Mouse (Mus musculus): ENCODE data around the gene Prkag2. TPM values are rescaled to one million over a fixed set of nuclear protein-coding genes. Genes with fewer than 3 reads are reported as not detected.

Prkag2 gene
- polyA plus RNA-seq, 1 experiment from 2014 or later, result 125 TPM

GRCm38 (mm10) chr5:25064270-25065232, 35.9 kb downstream of the Prkag2 start:
- Histone ChIP-seq H3K27ac (ENCODE audit: low read length) (no peak overlapping the region), H3K36me3 (ENCODE audit: control insufficient read depth, insufficient read depth) (no peaks in the 10 kb centered on the region), H3K27me3 (ENCODE audit: control insufficient read depth, insufficient read depth, low read length) (0 out of 2 replicates have a peak, but pooled peaks cover 2% of the 10 kb centered on the region), H3K4me1 (ENCODE audit: control insufficient read depth, insufficient read depth, low read length) (peaks cover 32% of the 10 kb centered on the region), H3K4me2 (ENCODE audit: low read depth, low read length) (no peak overlapping the region), H3K9ac (ENCODE audit: low read length) (no peak overlapping the region), H3K9me3 (replicated peaks; ENCODE audit: control insufficient read depth, low read length) (no peaks in the 10 kb centered on the region), H3K4me3 (ENCODE audit: low read length) (no peak overlapping the region)
- WGBS, result 59% methylated on average over 8 of the region's 8 CpGs
- no peak for ATAC-seq (replicated peaks; ENCODE audit: extremely low read depth, insufficient read depth, low FRiP score)

DNA sequence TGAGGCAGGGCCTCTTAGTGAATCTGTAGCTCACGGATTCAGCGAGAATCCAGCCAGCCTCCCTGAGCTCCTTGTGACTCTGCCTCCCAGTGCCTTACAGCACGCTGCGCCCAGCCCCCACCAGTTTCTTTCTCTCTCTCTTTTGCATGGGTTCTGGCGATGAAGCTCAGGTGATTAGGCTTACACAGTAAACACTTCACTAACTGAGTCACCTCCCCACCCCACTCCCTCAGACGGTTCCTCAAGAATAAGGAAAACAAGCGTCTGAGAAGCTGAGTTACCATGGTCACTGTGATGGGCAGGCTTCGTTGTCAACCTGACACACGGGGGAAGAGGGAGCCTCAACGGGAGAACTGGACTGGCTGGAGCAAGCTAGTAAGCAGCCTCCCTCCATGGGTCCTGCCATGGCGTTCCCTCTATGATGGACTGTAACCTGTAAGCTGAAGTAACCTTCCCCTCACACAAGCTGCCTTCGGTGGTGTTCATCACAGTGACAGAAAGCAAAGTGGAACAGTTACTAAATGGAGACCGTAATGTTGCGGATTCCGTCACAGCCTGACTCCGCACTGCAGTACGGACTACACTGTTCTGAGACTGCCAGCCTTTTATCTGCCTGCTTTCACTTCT, 37.8 kb downstream of the Prkag2 start:
- Histone ChIP-seq H3K36me3 (ENCODE audit: control insufficient read depth, insufficient read depth) (no peaks in the 10 kb centered on the region), H3K9me3 (replicated peaks; ENCODE audit: control insufficient read depth, low read length) (no peaks in the 10 kb centered on the region), H3K4me3 (ENCODE audit: low read length) (no peak overlapping the region), H3K27ac (ENCODE audit: low read length) (no peak overlapping the region), H3K4me2 (ENCODE audit: low read depth, low read length) (no peak overlapping the region), H3K4me1 (ENCODE audit: control insufficient read depth, insufficient read depth, low read length) (peaks cover 31% of the 10 kb centered on the region), H3K27me3 (ENCODE audit: control insufficient read depth, insufficient read depth, low read length) (0 out of 2 replicates have a peak, but pooled peaks cover 2% of the 10 kb centered on the region), H3K9ac (ENCODE audit: low read length) (no peak overlapping the region)
- no peak for ATAC-seq (replicated peaks; ENCODE audit: extremely low read depth, insufficient read depth, low FRiP score)
- 53% methylated on average over 17 of the region's 17 CpGs for WGBS

- H3K27me3 ChIP-seq (ENCODE audit: control insufficient read depth, insufficient read depth, low read length), result 0 out of 2 replicates have a peak, but pooled peaks cover 2% of the 10 kb centered on the region
- ATAC-seq (replicated peaks; ENCODE audit: extremely low read depth, insufficient read depth, low FRiP score), result peak; percentile 17; the same call in 1 of the 2 replicates
- no peak overlapping the region for H3K4me3 ChIP-seq (ENCODE audit: low read length)
- H3K36me3 ChIP-seq (ENCODE audit: control insufficient read depth, insufficient read depth), result no peaks in the 10 kb centered on the region
- H3K9ac ChIP-seq (ENCODE audit: low read length), result no peak overlapping the region; the same call in 1 of the 2 replicates
- no peak overlapping the region for H3K4me2 ChIP-seq (ENCODE audit: low read depth, low read length)
- H3K9me3 ChIP-seq (replicated peaks; ENCODE audit: control insufficient read depth, low read length), result no peaks in the 10 kb centered on the region
- WGBS, result 33% methylated on average over 21 of the region's 21 CpGs
- 0 out of 2 replicates have a peak overlapping the region, but pooled peaks have one; percentile 14 for H3K27ac ChIP-seq (ENCODE audit: low read length)
- H3K4me1 ChIP-seq (ENCODE audit: control insufficient read depth, insufficient read depth, low read length), result peaks cover 20% of the 10 kb centered on the region
Observed at GRCm38 (mm10) chr5:25058853-25059741, 41.3 kb downstream of the Prkag2 start.

- Histone ChIP-seq H3K4me2 (ENCODE audit: low read depth, low read length) (no peak overlapping the region), H3K36me3 (ENCODE audit: control insufficient read depth, insufficient read depth) (no peaks in the 10 kb centered on the region), H3K9ac (ENCODE audit: low read length) (no peak overlapping the region), H3K27ac (ENCODE audit: low read length) (no peak overlapping the region), H3K27me3 (ENCODE audit: control insufficient read depth, insufficient read depth, low read length) (0 out of 2 replicates have a peak, but pooled peaks cover 2% of the 10 kb centered on the region), H3K9me3 (replicated peaks; ENCODE audit: control insufficient read depth, low read length) (no peaks in the 10 kb centered on the region), H3K4me3 (ENCODE audit: low read length) (no peak overlapping the region), H3K4me1 (ENCODE audit: control insufficient read depth, insufficient read depth, low read length) (peaks cover 26% of the 10 kb centered on the region)
- WGBS, result 41% methylated on average over 7 of the region's 7 CpGs
- no peak for ATAC-seq (replicated peaks; ENCODE audit: extremely low read depth, insufficient read depth, low FRiP score)
Observed at GRCm38 (mm10) chr5:25058417-25058816, 42.0 kb downstream of the Prkag2 start.

GRCm38 (mm10) chr5:25055288-25055687, 45.2 kb downstream of the Prkag2 start:
- ATAC-seq (replicated peaks; ENCODE audit: extremely low read depth, insufficient read depth, low FRiP score), result no peak
- no peaks in the 10 kb centered on the region for H3K36me3 ChIP-seq (ENCODE audit: control insufficient read depth, insufficient read depth)
- peaks cover 28% of the 10 kb centered on the region for H3K4me1 ChIP-seq (ENCODE audit: control insufficient read depth, insufficient read depth, low read length)
- no peak overlapping the region for H3K4me2 ChIP-seq (ENCODE audit: low read depth, low read length)
- 67% methylated on average over 4 of the region's 4 CpGs for WGBS
- no peaks in the 10 kb centered on the region for H3K27me3 ChIP-seq (ENCODE audit: control insufficient read depth, insufficient read depth, low read length)
- H3K27ac ChIP-seq (ENCODE audit: low read length), result no peak overlapping the region
- no peak overlapping the region for H3K4me3 ChIP-seq (ENCODE audit: low read length)
- H3K9ac ChIP-seq (ENCODE audit: low read length), result no peak overlapping the region
- H3K9me3 ChIP-seq (replicated peaks; ENCODE audit: control insufficient read depth, low read length), result no peaks in the 10 kb centered on the region

DNA sequence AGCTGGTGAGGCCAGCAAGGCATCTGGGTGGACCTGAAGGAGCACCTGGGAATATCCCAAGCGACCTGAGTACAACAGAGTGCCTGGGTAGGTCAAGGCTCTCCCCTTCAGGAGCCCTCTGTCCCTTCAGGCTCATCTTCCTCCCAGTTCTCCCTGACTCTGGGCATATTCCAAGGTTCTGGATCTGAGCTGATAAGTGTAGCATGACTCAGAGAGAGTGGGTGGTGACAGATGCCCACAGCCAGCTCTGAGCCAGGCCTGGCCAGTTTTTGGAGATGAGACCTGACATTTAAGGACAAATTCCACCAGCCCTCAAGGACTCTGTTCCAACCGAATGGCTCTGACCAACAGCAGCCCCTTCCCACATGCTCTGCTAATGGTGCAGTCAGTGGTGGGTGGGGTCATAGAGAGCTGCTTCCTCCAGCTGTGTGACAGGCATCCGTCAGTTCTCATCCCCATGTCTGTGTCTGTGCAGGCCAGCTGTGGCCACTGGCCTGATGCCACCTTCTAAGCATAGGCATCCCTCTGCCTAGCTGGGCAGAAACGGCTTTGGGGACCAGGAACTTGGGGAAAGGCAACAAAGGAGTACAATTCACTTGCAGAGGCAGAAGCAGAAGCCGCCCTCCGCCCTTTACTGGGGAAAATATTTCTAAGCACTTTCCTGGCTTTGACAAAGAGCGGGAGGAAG, 46.3 kb downstream of the Prkag2 start:
- Histone ChIP-seq H3K27ac (ENCODE audit: low read length) (no peak overlapping the region), H3K9me3 (replicated peaks; ENCODE audit: control insufficient read depth, low read length) (no peaks in the 10 kb centered on the region), H3K36me3 (ENCODE audit: control insufficient read depth, insufficient read depth) (no peaks in the 10 kb centered on the region), H3K4me1 (ENCODE audit: control insufficient read depth, insufficient read depth, low read length) (peaks cover 16% of the 10 kb centered on the region), H3K4me2 (ENCODE audit: low read depth, low read length) (no peak overlapping the region), H3K27me3 (ENCODE audit: control insufficient read depth, insufficient read depth, low read length) (no peaks in the 10 kb centered on the region), H3K4me3 (ENCODE audit: low read length) (no peak overlapping the region), H3K9ac (ENCODE audit: low read length) (peak overlapping the region; percentile 21; the same call in 1 of the 2 replicates)
- 63% methylated on average over 7 of the region's 7 CpGs for WGBS
- no peak for ATAC-seq (replicated peaks; ENCODE audit: extremely low read depth, insufficient read depth, low FRiP score)

GRCm38 (mm10) chr5:25050827-25051226, 49.6 kb downstream of the Prkag2 start:
- WGBS, result 77% methylated on average over 8 of the region's 8 CpGs
- ATAC-seq (replicated peaks; ENCODE audit: extremely low read depth, insufficient read depth, low FRiP score), result no peak
- no peaks in the 10 kb centered on the region for H3K36me3 ChIP-seq (ENCODE audit: control insufficient read depth, insufficient read depth)
- no peaks in the 10 kb centered on the region; the same call in 1 of the 2 replicates for H3K9me3 ChIP-seq (replicated peaks; ENCODE audit: control insufficient read depth, low read length)
- no peak overlapping the region for H3K4me2 ChIP-seq (ENCODE audit: low read depth, low read length)
- peaks cover 15% of the 10 kb centered on the region for H3K4me1 ChIP-seq (ENCODE audit: control insufficient read depth, insufficient read depth, low read length)
- H3K27me3 ChIP-seq (ENCODE audit: control insufficient read depth, insufficient read depth, low read length), result no peaks in the 10 kb centered on the region
- H3K27ac ChIP-seq (ENCODE audit: low read length), result no peak overlapping the region
- no peak overlapping the region for H3K9ac ChIP-seq (ENCODE audit: low read length)
- H3K4me3 ChIP-seq (ENCODE audit: low read length), result no peak overlapping the region

- no peak for ATAC-seq (replicated peaks; ENCODE audit: extremely low read depth, insufficient read depth, low FRiP score)
- no peaks in the 10 kb centered on the region; the same call in 1 of the 2 replicates for H3K9me3 ChIP-seq (replicated peaks; ENCODE audit: control insufficient read depth, low read length)
- 0 out of 2 replicates have a peak, but pooled peaks cover 3% of the 10 kb centered on the region for H3K4me1 ChIP-seq (ENCODE audit: control insufficient read depth, insufficient read depth, low read length)
- WGBS, result 48% methylated on average over 1 of the region's 1 CpGs
- no peaks in the 10 kb centered on the region for H3K36me3 ChIP-seq (ENCODE audit: control insufficient read depth, insufficient read depth)
- no peak overlapping the region for H3K27ac ChIP-seq (ENCODE audit: low read length)
- no peaks in the 10 kb centered on the region for H3K27me3 ChIP-seq (ENCODE audit: control insufficient read depth, insufficient read depth, low read length)
- no peak overlapping the region for H3K4me3 ChIP-seq (ENCODE audit: low read length)
- H3K9ac ChIP-seq (ENCODE audit: low read length), result no peak overlapping the region
- H3K4me2 ChIP-seq (ENCODE audit: low read depth, low read length), result no peak overlapping the region
Observed at GRCm38 (mm10) chr5:25047670-25048069, 52.8 kb downstream of the Prkag2 start.
